ENCODE assay signal across 7 mouse cellular contexts in the genomic region with DNA sequence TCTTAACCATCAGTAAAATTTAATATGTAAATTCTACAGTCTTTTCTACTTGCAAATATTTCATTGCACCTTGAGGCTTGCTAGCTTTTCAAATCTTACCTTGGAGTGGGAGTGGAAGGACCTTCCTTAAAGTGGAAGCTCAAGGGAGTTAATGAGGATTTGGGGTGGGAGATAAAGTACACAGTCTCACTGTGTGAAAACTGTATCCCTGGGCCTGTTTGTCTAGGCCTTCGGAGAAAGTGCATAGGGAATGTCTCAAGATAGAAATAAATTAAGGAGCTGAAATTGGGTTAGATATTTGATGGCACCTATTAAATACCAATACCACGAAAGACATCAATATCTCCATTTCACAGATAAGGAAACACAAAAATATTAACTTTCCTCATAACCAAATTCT. TPM values are rescaled to one million over a fixed set of nuclear protein-coding genes. Genes with fewer than 3 reads are reported as not detected.
A peak's percentile ranks its signal among the peaks of the same experiment; 100 is the strongest.
DNase-seq lines count a peak whose midpoint lies in the region; ATAC-seq and TF ChIP-seq lines count a peak whose summit lies in the region.

No protein-coding gene starts in this region.

- no peak overlapping the region for H3K27ac ChIP-seq in thymus, adult 2 months (ENCODE audit: control insufficient read depth, insufficient read depth, low read length)
- H3K27ac ChIP-seq in forebrain, embryonic 14.5 days (ENCODE audit: low read depth, low read length), result peak overlapping the region; percentile 89; the same call in 1 of the 2 replicates
- H3K27ac ChIP-seq in liver, embryonic 13.5 days, result peak overlapping the region; percentile 98

- no peaks in the 10 kb centered on the region for H3K4me1 ChIP-seq in thymus, adult 2 months (replicated peaks; ENCODE audit: control insufficient read depth, insufficient read depth, low read length)
- peaks cover 4% of the 10 kb centered on the region; the same call in 1 of the 2 replicates for H3K4me1 ChIP-seq in forebrain, embryonic 14.5 days (ENCODE audit: control insufficient read depth, insufficient read depth, low read length)
- H3K4me1 ChIP-seq in liver, embryonic 13.5 days (replicated peaks), result peaks cover 13% of the 10 kb centered on the region

- peak overlapping the region; percentile 58 for H3K4me2 ChIP-seq in forebrain, embryonic 14.5 days (ENCODE audit: low read length)
- peak overlapping the region; percentile 66 for H3K4me2 ChIP-seq in liver, embryonic 13.5 days

- WGBS in thymus, adult 2 months, result 10% methylated on average over 2 of the region's 2 CpGs
- 9% methylated on average over 2 of the region's 2 CpGs for WGBS in forebrain, embryonic 14.5 days
- 9% methylated on average over 2 of the region's 2 CpGs for WGBS in liver, embryonic 13.5 days (ENCODE audit: insufficient replicate concordance)

- no peak for TF ChIP-seq CTCF in thymus, adult 2 months (IDR thresholded peaks at IDR 0.05; ENCODE audit: borderline replicate concordance, control insufficient read depth, extremely low read depth, insufficient read depth, low read length, poor library complexity)

- H3K9ac ChIP-seq in forebrain, embryonic 14.5 days (ENCODE audit: low read length), result peak overlapping the region; percentile 75
- H3K9ac ChIP-seq in liver, embryonic 13.5 days, result peak overlapping the region; percentile 90

- H3K36me3 ChIP-seq in thymus, adult 2 months (ENCODE audit: control insufficient read depth, insufficient read depth, low read length), result peaks cover 23% of the 10 kb centered on the region
- H3K36me3 ChIP-seq in forebrain, embryonic 14.5 days (ENCODE audit: control insufficient read depth, insufficient read depth, low read length), result peaks cover 3% of the 10 kb centered on the region; the same call in 1 of the 2 replicates
- H3K36me3 ChIP-seq in liver, embryonic 13.5 days, result peaks cover 24% of the 10 kb centered on the region

- intact Hi-C loops in left cerebral cortex, postnatal 10 days (cut with DNase I), result no loop called here

- ATAC-seq in forebrain, embryonic 14.5 days, result peak; percentile 22
- ATAC-seq in liver, embryonic 13.5 days (ENCODE audit: low read depth), result peak; percentile 50
- no peak for ATAC-seq in activated CD4-positive, CD25-positive, alpha-beta regulatory T cell, adult 4 months

- no peak for DNase-seq in thymus, adult 2 months
- no peak for DNase-seq in thymus, postnatal 0 days (ENCODE audit: low spot score)
- DNase-seq in forebrain, embryonic 14.5 days (ENCODE audit: low spot score), result no peak
- no peak for DNase-seq in liver, embryonic 13.5 days
- no peak for DNase-seq in retina, embryonic 14.5 days (ENCODE audit: low spot score)
- no peak for DNase-seq in left cerebral cortex, postnatal 10 days (ENCODE audit: extremely low spot score in 1 of 2, low spot score in 2 of 2)

- H3K4me3 ChIP-seq in thymus, adult 2 months (ENCODE audit: control insufficient read depth, insufficient read depth, low read length), result peak overlapping the region; percentile 96
- H3K4me3 ChIP-seq in forebrain, embryonic 14.5 days (ENCODE audit: low read depth, low read length), result peak overlapping the region; percentile 41
- H3K4me3 ChIP-seq in liver, embryonic 13.5 days (replicated peaks), result peak overlapping the region; percentile 78

- H3K9me3 ChIP-seq in forebrain, embryonic 14.5 days (replicated peaks; ENCODE audit: control insufficient read depth, low read length), result no peaks in the 10 kb centered on the region
- no peaks in the 10 kb centered on the region for H3K9me3 ChIP-seq in liver, embryonic 13.5 days (replicated peaks)

- no peaks in the 10 kb centered on the region for H3K27me3 ChIP-seq in thymus, adult 2 months (ENCODE audit: control insufficient read depth, insufficient read depth, low read length)
- no peaks in the 10 kb centered on the region for H3K27me3 ChIP-seq in forebrain, embryonic 14.5 days (replicated peaks; ENCODE audit: control insufficient read depth, insufficient read depth, low read length)
- no peaks in the 10 kb centered on the region for H3K27me3 ChIP-seq in liver, embryonic 13.5 days

- TF ChIP-seq POLR2A in thymus, adult 2 months (IDR thresholded peaks at IDR 0.05; ENCODE audit: control insufficient read depth, extremely low read depth, insufficient read depth, low read length, poor library complexity), result no peak

RNA-seq across cellular contexts. Expression of a gene that starts 0.9 kb away (rescaled TPM):
- polyA plus RNA-seq in thymus, adult 2 months (2012; rRNA removed), result 54.0 and 66.8 TPM in 2 replicates
- 97.7 and 98.0 TPM in 2 replicates for polyA plus RNA-seq in thymus, postnatal 0 days (2015; fragmentation: Nextera tagmentation; extraction: Ambion mirVana)
- polyA plus RNA-seq in forebrain, embryonic 14.5 days (2014; fragmentation: Nextera tagmentation; extraction: Ambion mirVana), result 38.3 and 40.1 TPM in 2 replicates
- polyA plus RNA-seq in liver, embryonic 13.5 days (2015; fragmentation: Nextera tagmentation; extraction: Ambion mirVana), result 78.6 and 82.1 TPM in 2 replicates
- polyA plus RNA-seq in activated CD4-positive, CD25-positive, alpha-beta regulatory T cell, adult 4 months (2017; shearing (Covaris generic)), result 100 to 1,000 TPM; 159 to 160 TPM
- total RNA-seq in left cerebral cortex, postnatal 10 days (2021), result 10 to 100 TPM; 42.7 to 43.8 TPM

RNA-seq across cellular contexts. Expression of a gene that starts 38.4 kb away (rescaled TPM):
- polyA plus RNA-seq in thymus, adult 2 months (2012; rRNA removed), result 1.6 and 2.0 TPM in 2 replicates
- 1.4 and 1.9 TPM in 2 replicates for polyA plus RNA-seq in thymus, postnatal 0 days (2015; fragmentation: Nextera tagmentation; extraction: Ambion mirVana)
- 0.90 and 0.93 TPM in 2 replicates for polyA plus RNA-seq in forebrain, embryonic 14.5 days (2014; fragmentation: Nextera tagmentation; extraction: Ambion mirVana)
- 0.76 and 0.94 TPM in 2 replicates for polyA plus RNA-seq in liver, embryonic 13.5 days (2015; fragmentation: Nextera tagmentation; extraction: Ambion mirVana)
- polyA plus RNA-seq in activated CD4-positive, CD25-positive, alpha-beta regulatory T cell, adult 4 months (2017; shearing (Covaris generic)), result 1 to 10 TPM; 3.0 to 3.2 TPM
- total RNA-seq in left cerebral cortex, postnatal 10 days (2021), result 1 to 10 TPM; 5.9 TPM

RNA-seq across cellular contexts. Expression of a gene that starts 46.0 kb away (rescaled TPM):
- 0.55 and 0.93 TPM in 2 replicates for polyA plus RNA-seq in thymus, adult 2 months (2012; rRNA removed)
- polyA plus RNA-seq in thymus, postnatal 0 days (2015; fragmentation: Nextera tagmentation; extraction: Ambion mirVana), result 0.57 and 0.78 TPM in 2 replicates
- 0.27 and 0.38 TPM in 2 replicates for polyA plus RNA-seq in forebrain, embryonic 14.5 days (2014; fragmentation: Nextera tagmentation; extraction: Ambion mirVana)
- 0.07 and 0.15 TPM in 2 replicates for polyA plus RNA-seq in liver, embryonic 13.5 days (2015; fragmentation: Nextera tagmentation; extraction: Ambion mirVana)
- polyA plus RNA-seq in activated CD4-positive, CD25-positive, alpha-beta regulatory T cell, adult 4 months (2017; shearing (Covaris generic)), result 1 to 10 TPM; 2.0 to 4.0 TPM
- 1 to 10 TPM in 1 of 2 experiments, under 1 TPM in 1; 0.73 to 2.1 TPM for total RNA-seq in left cerebral cortex, postnatal 10 days (2021)

Comparison
In these comparisons a context has a peak if more than half of its experiments do, and no peak if none do; other contexts are left out.
1. H3K4me3 ChIP-seq: peak in every context shown above with its lines; median percentile 96 in thymus, adult 2 months; 78 in liver, embryonic 13.5 days; 41 in forebrain, embryonic 14.5 days.